Mouse (Mus musculus): Measurements from ENCODE around the gene Abca1. TPM values are rescaled to one million over a fixed set of nuclear protein-coding genes. Genes with fewer than 3 reads are reported as not detected.

The Abca1 gene
- 24.4 TPM for polyA plus RNA-seq (2014; fragmentation: Illumina TruSeq; extraction: RNeasy Lipid Tissue Mini Kit (QIAGEN cat#74804); ENCODE audit: low read depth, low replicate concordance)

GRCm38 (mm10) chr4:53159767-53160166 is at the start of gene Abca1:
Gene Abca1, minus strand, starts transcription at chr4:53159895.

GRCm38 (mm10) chr4:53011732-53012361 is 147.8 kb downstream of the Abca1 start, which contains the start of gene Nipsnap3b:
Gene Nipsnap3b, plus strand, starts transcription at chr4:53011880.

GRCm38 (mm10) chr4:52989248-52989647 is 170.4 kb downstream of the Abca1 start, which contains the start of gene Nipsnap3a:
Gene Nipsnap3a, plus strand, starts transcription at chr4:52989272.

Other genes starting within 250 kb of the Abca1 start
- gene Olfr272, start 240.7 kb downstream of the Abca1 start, polyA plus RNA-seq (2014; fragmentation: Illumina TruSeq; extraction: RNeasy Lipid Tissue Mini Kit (QIAGEN cat#74804); ENCODE audit: low read depth, low replicate concordance) = not detected
- gene Olfr270, start 195.3 kb downstream of the Abca1 start, polyA plus RNA-seq (2014; fragmentation: Illumina TruSeq; extraction: RNeasy Lipid Tissue Mini Kit (QIAGEN cat#74804); ENCODE audit: low read depth, low replicate concordance) = not detected
- 210 TPM for gene Nipsnap3a, start 170.6 kb downstream of the Abca1 start, polyA plus RNA-seq (2014; fragmentation: Illumina TruSeq; extraction: RNeasy Lipid Tissue Mini Kit (QIAGEN cat#74804); ENCODE audit: low read depth, low replicate concordance)
- 7.1 TPM for gene Nipsnap3b, start 148.0 kb downstream of the Abca1 start, polyA plus RNA-seq (2014; fragmentation: Illumina TruSeq; extraction: RNeasy Lipid Tissue Mini Kit (QIAGEN cat#74804); ENCODE audit: low read depth, low replicate concordance)

All from testis, adult 10 weeks (tissue).